Mouse (Mus musculus) naive thymus-derived CD4-positive, alpha-beta T cell, adult 2 months (primary cell): ENCODE data around the gene Gp1ba.

Experiments used
- DNase-seq: peaks from one replicate; pipeline ENCODE4 v3.0.0-alpha.2; 2011; ENCODE audit warnings: low read depth

The Gp1ba gene

DNA sequence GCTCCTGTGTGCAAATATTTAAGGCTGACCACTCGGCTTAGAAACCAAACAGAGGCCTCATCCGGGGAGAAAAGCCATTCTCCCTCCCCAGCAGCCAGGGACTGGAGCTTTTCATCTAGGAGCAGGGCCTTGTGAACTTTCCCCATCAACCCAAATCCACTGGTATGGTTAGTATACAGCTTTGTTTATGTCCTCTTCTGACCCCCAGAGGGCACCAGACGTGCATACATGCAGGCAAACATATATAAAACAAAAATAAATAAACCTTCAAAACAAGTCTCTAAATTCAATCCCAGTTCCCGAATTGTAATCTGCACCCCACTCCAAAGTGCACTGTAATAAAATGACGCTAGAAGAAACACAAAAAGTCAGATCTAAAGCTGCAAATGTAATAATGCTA, 9.4 kb upstream of the Gp1ba start:
- peak; percentile 74 for DNase-seq

DNA sequence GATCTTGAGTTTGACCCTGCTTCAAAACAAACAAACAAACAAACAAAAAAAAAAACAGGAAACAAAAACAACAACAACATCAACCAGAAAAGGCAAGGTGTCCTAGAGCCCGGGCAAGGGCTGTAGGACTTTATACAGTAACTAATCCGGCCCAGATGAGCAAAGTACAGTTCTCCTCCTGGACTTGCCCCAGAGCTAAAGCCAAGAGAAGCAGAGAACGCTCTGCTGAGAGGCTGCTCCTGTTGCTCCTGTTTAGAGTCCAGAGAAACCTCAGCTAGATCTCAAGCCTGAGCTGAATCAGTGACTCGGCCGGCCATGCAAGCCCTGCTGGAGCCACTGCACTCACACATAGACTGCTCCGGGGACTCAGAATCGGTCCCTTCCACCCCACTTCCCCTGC, 8.8 kb upstream of the Gp1ba start:
- DNase-seq: no peak

- DNase-seq: no peak
These were observed 3.3 kb upstream of the Gp1ba start for GRCm38 (mm10) chr11:70635601-70636000.

GRCm38 (mm10) chr11:70637764-70638163, 1.2 kb upstream of the Gp1ba start:
- no peak for DNase-seq

DNA sequence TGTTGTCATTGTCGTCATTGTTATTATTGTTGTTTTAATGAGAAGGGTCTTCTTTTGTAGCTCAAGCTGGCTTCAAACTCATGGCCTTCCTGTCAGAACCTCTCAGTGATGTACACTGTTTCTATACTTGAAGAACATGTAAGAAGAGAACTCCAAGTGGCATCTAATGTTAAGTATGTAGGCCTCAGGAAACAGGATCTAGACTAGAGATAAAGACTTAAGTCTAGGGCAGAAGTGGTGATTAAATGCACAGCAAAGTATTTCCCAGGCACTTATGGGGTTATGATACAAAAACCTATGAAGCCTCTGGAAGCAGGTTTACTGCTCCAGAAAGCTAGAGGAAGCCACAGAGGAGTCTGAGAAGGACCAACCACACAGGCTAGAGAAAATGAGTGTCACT, 629 bp upstream of the Gp1ba start:
- DNase-seq: no peak

DNA sequence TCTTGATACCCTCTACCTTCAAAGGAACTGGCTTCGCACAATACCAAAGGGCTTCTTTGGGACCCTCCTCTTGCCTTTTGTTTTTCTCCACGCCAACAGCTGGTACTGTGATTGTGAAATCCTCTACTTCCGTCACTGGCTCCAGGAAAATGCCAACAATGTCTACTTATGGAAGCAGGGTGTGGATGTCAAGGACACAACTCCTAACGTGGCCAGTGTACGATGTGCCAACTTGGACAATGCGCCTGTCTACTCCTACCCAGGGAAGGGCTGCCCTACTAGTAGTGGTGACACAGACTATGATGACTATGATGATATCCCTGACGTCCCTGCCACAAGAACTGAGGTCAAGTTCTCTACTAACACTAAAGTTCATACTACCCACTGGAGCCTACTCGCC, 1.1 kb downstream of the Gp1ba start:
- DNase-seq: no peak

GRCm38 (mm10) chr11:70641241-70641640, 2.3 kb downstream of the Gp1ba start:
- DNase-seq: no peak

GRCm38 (mm10) chr11:70643051-70643450, 4.1 kb downstream of the Gp1ba start:
- DNase-seq: no peak

- DNase-seq: no peak
These were observed 5.7 kb downstream of the Gp1ba start for GRCm38 (mm10) chr11:70644564-70645103.

DNA sequence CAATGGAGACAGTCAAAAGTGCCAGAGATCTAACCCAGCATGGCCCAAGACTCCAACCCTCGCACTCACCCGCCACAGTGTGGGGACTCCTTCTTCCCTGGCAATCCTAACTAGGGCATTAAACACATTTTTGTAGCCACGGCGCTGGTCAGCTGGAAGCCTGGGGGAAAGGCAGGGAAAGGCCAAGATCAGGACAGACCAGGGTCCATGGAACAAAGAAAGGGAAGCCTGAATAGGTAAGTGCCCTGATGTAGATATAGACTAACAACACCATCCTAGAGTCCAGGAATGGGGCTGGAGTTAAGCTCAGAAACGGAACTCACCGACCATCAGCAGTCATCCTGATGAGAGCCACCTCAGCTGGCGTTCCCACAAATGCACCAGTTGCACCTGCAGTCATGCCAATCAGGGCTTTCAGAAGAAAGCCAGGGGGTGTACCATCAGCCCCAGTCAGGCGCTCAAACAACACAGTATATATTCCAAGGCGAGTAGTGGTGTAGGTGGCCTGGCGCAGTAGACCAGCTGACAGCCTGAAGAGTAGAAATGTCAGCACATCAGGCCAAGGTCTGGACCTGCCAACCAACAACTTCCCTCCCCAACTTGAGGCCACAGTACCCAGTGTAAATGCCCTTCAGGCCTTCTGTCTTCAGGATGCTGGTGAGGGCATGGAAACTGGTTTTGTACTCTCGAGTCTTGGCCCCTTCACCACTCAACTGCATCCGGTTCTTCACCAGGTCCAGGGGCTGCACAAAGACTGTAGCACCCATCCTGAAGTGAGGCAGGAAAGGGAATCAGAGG, 6.7 kb downstream of the Gp1ba start:
- DNase-seq: no peak

DNA sequence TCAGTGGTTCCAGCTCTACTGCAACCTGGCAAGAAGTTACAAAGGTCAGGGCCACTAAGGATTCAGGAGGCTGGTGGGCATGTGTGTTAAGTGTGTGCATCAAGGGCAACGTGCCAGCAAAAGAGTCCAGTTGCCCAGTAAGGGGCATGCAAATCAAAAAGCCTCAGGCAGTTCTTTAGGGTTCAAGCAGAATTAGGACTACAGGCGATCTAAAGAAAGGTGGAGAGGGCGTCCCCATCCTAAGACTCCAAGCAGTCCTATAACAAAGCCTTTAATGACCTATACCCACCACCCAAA, 7.3 kb downstream of the Gp1ba start:
- no peak for DNase-seq

DNA sequence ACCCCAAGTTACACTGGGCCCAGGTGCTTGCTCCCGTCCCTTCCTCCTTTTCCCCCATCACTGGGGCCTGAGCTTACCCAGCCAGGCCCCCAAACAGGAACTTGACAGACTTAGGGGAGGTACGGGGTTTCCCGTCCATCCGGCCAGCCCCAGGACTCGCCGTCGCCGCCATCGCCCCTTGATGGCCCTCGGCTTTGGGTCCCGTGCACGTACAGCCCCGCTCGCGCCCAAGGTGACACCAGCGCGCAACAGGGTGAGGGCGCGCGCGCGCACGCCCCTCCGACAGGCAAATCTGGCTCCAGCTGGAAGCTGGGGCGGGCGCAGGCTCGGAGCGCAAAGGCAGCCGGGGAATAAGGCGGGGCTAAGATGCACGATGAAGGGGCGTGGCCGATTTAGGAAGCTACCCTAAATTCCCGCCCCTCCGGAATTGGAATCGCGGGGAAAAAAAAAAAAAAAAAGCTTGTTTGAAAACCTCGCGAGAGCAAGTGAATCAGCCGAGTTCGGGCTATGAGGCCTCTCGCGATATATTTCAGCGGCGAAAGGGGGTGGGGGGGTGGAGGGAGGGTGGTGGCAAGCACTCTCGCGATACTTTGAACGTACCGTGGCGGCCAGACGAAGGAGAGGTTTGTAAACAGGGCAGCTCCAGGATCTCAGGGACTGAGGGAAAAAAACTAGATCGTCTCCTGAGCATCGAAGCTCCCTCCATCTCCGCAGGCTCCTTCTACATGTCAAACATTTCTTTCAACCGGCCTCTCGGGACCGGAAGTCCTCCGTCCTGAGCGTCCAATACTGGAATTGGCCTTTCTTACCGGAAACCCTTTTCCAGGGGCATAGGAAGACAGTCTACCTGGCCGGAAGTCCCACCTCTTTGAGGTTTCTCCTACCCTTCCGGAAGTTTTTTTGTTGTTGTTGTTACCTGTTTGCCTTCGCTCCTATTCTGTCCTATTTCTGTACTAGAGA, 8.0 kb downstream of the Gp1ba start, which contains the start of the genes Rnf167 and Slc25a11:
TSS of gene Rnf167 (plus strand) at position 545 of the 960 bp plus-strand sequence.
TSS of gene Slc25a11 (minus strand) at position 789 of the 960 bp plus-strand sequence.
- peak; percentile 98 for DNase-seq

DNA sequence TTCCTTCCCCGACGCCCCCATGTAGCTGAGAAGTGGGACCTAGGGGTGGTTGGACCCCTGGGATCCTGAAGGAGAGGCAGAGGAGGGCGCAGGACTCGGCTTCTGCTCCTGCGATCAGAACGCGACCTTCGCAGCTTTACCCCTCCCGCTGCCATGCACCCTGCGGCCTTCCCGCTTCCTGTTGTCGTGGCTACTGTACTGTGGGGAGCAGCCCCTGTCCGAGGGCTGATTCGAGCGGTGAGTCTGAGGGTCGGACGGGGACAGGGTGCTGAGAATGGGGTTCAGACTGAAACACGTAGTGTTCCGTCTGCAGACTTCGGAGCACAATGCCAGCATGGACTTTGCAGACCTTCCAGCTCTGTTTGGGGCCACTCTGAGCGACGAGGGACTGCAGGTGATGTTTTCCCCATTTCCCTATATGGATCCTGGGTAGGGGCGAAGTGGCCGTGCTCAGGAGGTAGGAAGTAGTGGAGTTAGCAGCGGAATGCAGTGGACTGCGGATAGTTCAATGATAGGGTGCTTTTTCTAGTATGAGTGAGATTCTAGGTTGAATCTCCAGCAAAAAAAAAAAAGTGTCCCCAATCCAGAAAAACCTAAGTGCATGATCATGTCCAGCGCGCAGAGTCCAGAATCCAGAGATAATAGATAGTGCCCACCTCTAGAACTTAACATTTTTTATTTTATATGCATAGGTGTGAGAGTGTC, 8.9 kb downstream of the Gp1ba start:
- DNase-seq: no peak

- DNase-seq: peak; percentile 47
These were observed 9.6 kb downstream of the Gp1ba start for GRCm38 (mm10) chr11:70648512-70648911.

- peak; percentile 46 for DNase-seq
These were observed 10.3 kb downstream of the Gp1ba start for GRCm38 (mm10) chr11:70649185-70649734.

DNA sequence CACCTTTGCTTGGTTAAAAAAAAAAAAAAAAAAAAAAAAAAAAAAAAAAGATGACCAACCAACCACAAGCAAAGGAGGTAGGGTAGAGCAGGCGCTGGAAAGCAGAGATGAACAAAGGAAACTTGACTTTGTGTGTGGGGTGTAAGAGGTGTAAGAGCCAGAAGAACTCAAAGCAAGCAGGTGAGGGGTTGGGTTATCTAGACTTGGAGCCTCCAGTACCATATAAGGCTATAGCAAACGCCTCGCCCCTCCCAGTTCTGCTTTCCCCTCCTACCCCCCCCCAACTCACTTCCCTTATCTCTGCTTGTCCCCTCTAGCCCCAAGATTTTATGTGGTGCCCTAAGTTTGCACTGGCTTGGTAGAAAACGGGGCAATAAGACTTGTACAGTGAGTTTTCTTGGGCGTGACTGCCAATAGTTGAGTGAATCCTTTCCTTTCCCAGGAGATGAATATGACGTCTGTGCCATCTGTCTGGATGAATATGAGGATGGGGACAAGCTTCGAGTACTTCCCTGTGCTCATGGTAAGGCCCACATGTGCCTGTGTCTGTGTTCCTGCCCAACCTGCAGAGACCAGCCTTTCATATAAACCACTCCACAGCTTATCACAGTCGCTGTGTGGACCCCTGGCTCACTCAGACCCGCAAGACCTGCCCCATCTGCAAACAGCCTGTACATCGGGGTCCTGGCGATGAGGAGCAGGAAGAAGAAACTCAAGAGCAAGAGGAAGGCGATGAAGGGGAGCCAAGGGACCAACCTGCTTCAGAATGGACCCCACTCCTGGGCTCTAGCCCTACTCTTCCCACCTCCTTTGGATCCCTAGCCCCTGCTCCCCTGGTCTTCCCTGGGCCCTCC, 11.6 kb downstream of the Gp1ba start:
- peak; percentile 87 for DNase-seq

DNA sequence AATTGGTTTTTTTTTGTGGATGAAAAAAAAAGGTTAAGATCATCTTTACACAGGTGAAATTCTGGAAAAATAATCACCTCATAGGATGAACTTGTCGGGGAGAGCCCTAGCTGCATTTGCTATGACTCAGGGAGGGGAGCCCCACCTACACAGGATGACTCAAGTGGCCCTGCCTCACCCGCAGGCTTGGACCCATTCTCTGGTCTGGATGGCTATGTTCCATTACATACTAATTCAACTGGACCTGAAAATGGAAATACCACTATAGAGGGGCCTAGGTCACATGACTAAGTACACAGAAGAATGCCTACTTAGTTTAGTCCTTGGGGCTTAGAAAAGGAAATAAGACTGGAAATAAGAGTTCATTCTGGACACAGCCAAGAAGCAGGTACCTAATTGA, 12.5 kb downstream of the Gp1ba start:
- DNase-seq: peak; percentile 47

DNA sequence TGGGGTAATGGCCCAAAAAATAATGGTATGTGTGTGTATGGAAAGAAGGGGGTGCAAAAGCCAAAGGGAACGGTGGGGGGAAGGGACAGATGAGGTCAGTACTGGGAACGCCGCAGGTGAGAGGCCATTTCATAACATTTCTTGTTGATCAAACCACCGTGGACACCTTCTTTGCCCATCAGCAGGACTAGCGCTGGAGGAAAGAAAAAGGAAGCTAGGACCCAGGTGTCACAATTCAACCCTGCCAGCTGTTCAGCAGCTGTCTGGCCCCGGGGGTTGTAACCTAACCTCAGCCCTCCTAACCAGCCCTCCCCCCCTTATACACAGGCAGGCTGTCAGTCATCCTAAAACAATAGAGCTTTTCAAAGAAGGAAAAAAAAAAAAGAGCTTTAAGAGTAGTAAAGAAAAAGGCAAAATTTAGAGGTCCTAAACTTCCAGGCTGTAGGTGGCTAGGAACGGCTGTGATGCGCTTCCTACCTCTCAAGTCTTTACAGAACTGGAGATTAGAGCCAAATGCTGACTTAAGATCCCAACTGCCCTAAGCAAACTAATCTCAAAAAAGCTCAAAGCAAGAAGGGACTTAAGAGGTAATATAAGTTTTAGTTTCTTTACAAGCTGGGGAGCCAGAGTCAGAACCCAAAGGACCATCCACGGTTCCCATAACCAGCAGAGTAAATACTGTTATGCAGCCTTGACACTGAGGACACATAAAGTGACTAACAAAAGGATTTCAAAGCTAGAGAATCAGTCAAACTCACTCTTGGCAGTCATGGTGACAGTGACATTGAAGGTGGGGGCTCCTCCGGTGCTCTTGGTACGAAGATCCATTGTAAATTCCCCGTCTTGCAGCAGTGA, 13.3 kb downstream of the Gp1ba start:
- peak; percentile 59 for DNase-seq

GRCm38 (mm10) chr11:70652884-70653344, 14.0 kb downstream of the Gp1ba start:
- peak; percentile 72 for DNase-seq
